Mouse (Mus musculus): ENCODE data around the gene Hspb9. TPM values are rescaled to one million over a fixed set of nuclear protein-coding genes. Genes with fewer than 3 reads are reported as not detected.

Hspb9 gene
- polyA plus RNA-seq, 1 experiment from 2014 or later: not detected

DNA sequence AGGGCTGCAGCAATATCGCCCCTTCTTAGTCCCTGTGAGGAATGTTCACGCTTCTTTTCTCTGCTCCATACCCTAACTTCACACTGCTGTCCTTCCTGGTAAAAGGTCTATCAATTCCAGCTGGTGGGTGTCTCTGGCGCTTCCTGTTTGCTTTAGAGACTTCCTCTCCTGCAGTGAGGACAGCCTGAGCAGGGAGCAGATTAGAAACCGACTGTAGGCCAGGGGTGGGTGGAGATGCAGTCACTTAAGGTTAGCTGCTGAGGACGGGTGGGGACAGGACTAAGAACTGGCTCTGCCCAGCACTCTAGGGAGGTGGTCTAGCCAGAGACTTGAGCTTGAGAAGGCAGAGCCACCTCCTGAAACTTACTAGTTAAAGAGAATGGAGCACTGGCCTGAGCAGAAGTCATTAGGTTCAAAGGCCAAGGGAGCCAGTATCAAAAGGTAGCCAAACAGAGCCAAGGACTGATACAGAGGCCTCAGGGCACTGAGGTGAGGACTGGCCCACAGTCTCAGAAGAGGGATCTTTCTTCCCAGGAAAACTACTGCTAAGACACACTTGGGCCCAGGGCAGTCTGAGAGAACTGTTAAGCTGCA, 11.4 kb downstream of the Hspb9 start:
- Histone ChIP-seq H3K9ac (replicated peaks; ENCODE audit: low read length) (no peak overlapping the region; the same call in 1 of the 2 replicates), H3K4me1 (ENCODE audit: insufficient read depth, low read length) (peaks cover 32% of the 10 kb centered on the region), H3K4me2 (replicated peaks; ENCODE audit: low read depth, low read length) (no peak overlapping the region), H3K27me3 (ENCODE audit: insufficient read depth, low read length) (no peaks in the 10 kb centered on the region), H3K36me3 (ENCODE audit: insufficient read depth, low read length) (0 out of 2 replicates have a peak, but pooled peaks cover 4% of the 10 kb centered on the region), H3K4me3 (ENCODE audit: low read length) (no peak overlapping the region), H3K9me3 (ENCODE audit: low read length) (no peaks in the 10 kb centered on the region), H3K27ac (ENCODE audit: low read length) (peak overlapping the region; percentile 68)
- WGBS: 36% methylated on average over 5 of the region's 5 CpGs
- no peak for ATAC-seq (ENCODE audit: low FRiP score, low TSS enrichment)

- no peak overlapping the region for H3K4me2 ChIP-seq (replicated peaks; ENCODE audit: low read depth, low read length)
- 93% methylated on average over 3 of the region's 3 CpGs for WGBS
- H3K36me3 ChIP-seq (ENCODE audit: insufficient read depth, low read length): 0 out of 2 replicates have a peak, but pooled peaks cover 4% of the 10 kb centered on the region
- no peak overlapping the region for H3K9ac ChIP-seq (replicated peaks; ENCODE audit: low read length)
- H3K4me3 ChIP-seq (ENCODE audit: low read length): no peak overlapping the region
- H3K4me1 ChIP-seq (ENCODE audit: insufficient read depth, low read length): peaks cover 21% of the 10 kb centered on the region
- ATAC-seq (ENCODE audit: low FRiP score, low TSS enrichment): no peak
- H3K27ac ChIP-seq (ENCODE audit: low read length): no peak overlapping the region
- H3K9me3 ChIP-seq (ENCODE audit: low read length): no peaks in the 10 kb centered on the region
- H3K27me3 ChIP-seq (ENCODE audit: insufficient read depth, low read length): no peaks in the 10 kb centered on the region
Measured at GRCm38 (mm10) chr11:100727201-100727600, 13.6 kb downstream of the Hspb9 start.

GRCm38 (mm10) chr11:100728601-100729000, 15.0 kb downstream of the Hspb9 start:
- Histone ChIP-seq H3K4me3 (ENCODE audit: low read length) (no peak overlapping the region), H3K36me3 (ENCODE audit: insufficient read depth, low read length) (0 out of 2 replicates have a peak, but pooled peaks cover 4% of the 10 kb centered on the region), H3K4me1 (ENCODE audit: insufficient read depth, low read length) (peaks cover 11% of the 10 kb centered on the region; the same call in 1 of the 2 replicates), H3K4me2 (replicated peaks; ENCODE audit: low read depth, low read length) (no peak overlapping the region), H3K9me3 (ENCODE audit: low read length) (no peaks in the 10 kb centered on the region), H3K27ac (ENCODE audit: low read length) (no peak overlapping the region), H3K27me3 (ENCODE audit: insufficient read depth, low read length) (no peaks in the 10 kb centered on the region), H3K9ac (replicated peaks; ENCODE audit: low read length) (no peak overlapping the region)
- WGBS: 83% methylated on average over 6 of the region's 6 CpGs
- no peak for ATAC-seq (ENCODE audit: low FRiP score, low TSS enrichment)

DNA sequence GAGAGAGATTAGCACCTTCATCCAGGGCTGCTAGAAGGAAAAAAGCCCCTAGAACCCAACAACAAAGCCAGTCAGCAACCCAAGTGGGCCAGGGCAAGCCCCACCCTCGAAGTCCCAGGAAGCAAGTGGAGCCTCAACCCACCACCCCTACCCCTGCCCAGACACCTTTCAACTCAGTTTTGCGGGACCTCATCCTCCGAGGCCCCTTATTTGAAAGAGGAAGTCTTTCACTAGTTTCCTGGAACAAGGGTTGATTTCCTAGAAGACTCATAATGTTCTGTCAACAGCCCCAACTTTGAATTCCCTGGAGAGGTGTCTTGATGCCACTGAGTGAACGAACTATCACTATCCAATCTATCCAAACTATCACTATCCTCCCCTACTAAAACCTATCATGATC, 16.3 kb downstream of the Hspb9 start:
- H3K36me3 ChIP-seq (ENCODE audit: insufficient read depth, low read length): 0 out of 2 replicates have a peak, but pooled peaks cover 4% of the 10 kb centered on the region
- H3K4me3 ChIP-seq (ENCODE audit: low read length): no peak overlapping the region
- peaks cover 6% of the 10 kb centered on the region; the same call in 1 of the 2 replicates for H3K4me1 ChIP-seq (ENCODE audit: insufficient read depth, low read length)
- H3K4me2 ChIP-seq (replicated peaks; ENCODE audit: low read depth, low read length): no peak overlapping the region
- no peak overlapping the region for H3K27ac ChIP-seq (ENCODE audit: low read length)
- no peaks in the 10 kb centered on the region for H3K9me3 ChIP-seq (ENCODE audit: low read length)
- no peaks in the 10 kb centered on the region for H3K27me3 ChIP-seq (ENCODE audit: insufficient read depth, low read length)
- no peak for ATAC-seq (ENCODE audit: low FRiP score, low TSS enrichment)
- WGBS: 77% methylated on average over 4 of the region's 4 CpGs
- no peak overlapping the region for H3K9ac ChIP-seq (replicated peaks; ENCODE audit: low read length)

GRCm38 (mm10) chr11:100730477-100731205, 17.0 kb downstream of the Hspb9 start:
- no peak overlapping the region for H3K27ac ChIP-seq (ENCODE audit: low read length)
- no peaks in the 10 kb centered on the region for H3K9me3 ChIP-seq (ENCODE audit: low read length)
- no peak overlapping the region for H3K9ac ChIP-seq (replicated peaks; ENCODE audit: low read length)
- no peaks in the 10 kb centered on the region for H3K27me3 ChIP-seq (ENCODE audit: insufficient read depth, low read length)
- no peak overlapping the region for H3K4me2 ChIP-seq (replicated peaks; ENCODE audit: low read depth, low read length)
- peak; percentile 35; the same call in 1 of the 2 replicates for ATAC-seq (ENCODE audit: low FRiP score, low TSS enrichment)
- 81% methylated on average over 6 of the region's 6 CpGs for WGBS
- H3K36me3 ChIP-seq (ENCODE audit: insufficient read depth, low read length): 0 out of 2 replicates have a peak, but pooled peaks cover 4% of the 10 kb centered on the region
- no peak overlapping the region for H3K4me3 ChIP-seq (ENCODE audit: low read length)
- H3K4me1 ChIP-seq (ENCODE audit: insufficient read depth, low read length): 0 out of 2 replicates have a peak, but pooled peaks cover 2% of the 10 kb centered on the region

DNA sequence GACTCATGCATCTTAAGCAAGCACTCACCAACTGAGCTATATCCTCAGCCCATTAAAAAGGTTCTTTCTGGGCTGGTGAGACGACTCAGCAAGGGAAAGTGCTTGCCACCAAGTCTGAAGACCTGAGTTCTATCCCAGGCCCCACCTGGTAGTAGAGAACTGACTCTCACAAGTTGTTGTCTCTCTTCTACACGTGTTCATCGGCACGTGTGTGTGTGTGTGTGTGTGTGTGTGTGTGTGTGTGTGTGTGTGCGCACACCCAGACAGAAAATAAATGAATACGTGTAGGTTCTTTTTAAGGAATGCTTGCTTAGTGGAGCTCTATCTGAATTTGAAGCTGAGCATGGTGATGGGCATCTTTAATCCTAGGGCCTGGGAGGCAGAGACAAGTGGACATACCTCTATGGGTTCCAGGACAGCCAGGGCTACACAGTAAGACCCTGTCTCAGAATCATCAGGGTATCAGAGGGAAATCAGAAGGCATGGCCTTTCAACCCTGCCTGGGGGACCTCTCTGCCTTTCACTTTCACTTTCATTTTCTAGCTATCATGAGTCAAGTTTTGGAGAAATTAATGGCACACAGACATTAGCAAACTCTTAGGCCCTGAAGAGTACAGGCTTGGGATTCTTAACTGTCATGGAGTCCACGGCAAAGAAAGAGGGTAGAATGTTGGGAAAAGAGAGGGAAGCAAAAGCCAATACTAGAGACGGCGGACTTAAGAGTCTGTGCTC, 21.6 kb downstream of the Hspb9 start:
- H3K36me3 ChIP-seq (ENCODE audit: insufficient read depth, low read length): no peaks in the 10 kb centered on the region
- no peak overlapping the region for H3K4me2 ChIP-seq (replicated peaks; ENCODE audit: low read depth, low read length)
- no peaks in the 10 kb centered on the region for H3K27me3 ChIP-seq (ENCODE audit: insufficient read depth, low read length)
- WGBS: 93% methylated on average over 9 of the region's 9 CpGs
- H3K9ac ChIP-seq (replicated peaks; ENCODE audit: low read length): no peak overlapping the region
- H3K4me3 ChIP-seq (ENCODE audit: low read length): no peak overlapping the region
- H3K9me3 ChIP-seq (ENCODE audit: low read length): no peaks in the 10 kb centered on the region
- no peak overlapping the region for H3K27ac ChIP-seq (ENCODE audit: low read length)
- no peak for ATAC-seq (ENCODE audit: low FRiP score, low TSS enrichment)
- H3K4me1 ChIP-seq (ENCODE audit: insufficient read depth, low read length): peaks cover 18% of the 10 kb centered on the region

DNA sequence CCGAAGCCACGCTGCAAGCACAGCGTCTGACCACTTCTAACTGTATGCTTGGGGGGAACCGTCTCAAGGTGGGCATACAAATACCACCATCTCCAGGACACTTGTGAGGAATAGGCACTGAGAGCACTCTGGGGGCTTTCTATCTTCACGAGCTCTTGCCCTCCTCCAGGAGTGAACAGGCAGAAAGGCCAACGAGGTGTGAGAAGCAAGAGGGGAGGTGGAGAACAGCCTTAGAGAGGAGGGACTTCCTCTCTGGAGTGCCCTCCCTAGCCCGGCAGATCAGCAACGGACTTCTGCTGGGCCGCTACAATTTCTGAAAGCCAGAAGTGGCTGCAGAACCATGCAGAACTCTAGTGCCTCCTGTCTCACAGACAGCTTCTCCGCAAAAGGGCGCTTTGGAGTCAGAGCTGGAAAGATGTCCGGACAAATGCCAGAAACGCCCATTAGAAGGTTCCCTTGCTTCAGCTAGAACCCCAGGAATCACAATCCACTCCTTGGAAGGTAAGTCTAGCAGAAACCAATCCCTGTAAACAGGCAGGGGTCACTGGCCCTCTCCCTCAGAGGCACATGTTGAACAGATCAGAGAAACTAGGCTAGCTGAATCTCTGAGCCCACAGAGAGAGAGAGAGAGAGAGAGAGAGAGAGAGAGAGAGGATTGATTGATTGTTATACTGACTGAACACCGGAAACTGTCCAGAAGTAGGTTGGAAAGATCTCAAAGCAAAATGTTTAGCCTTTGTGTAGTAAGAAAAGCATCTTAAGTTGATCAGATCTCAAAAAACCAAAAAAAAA, 22.5 kb downstream of the Hspb9 start:
- no peak for ATAC-seq (ENCODE audit: low FRiP score, low TSS enrichment)
- Histone ChIP-seq H3K4me2 (replicated peaks; ENCODE audit: low read depth, low read length) (peak overlapping the region; percentile 5; the same call in 1 of the 2 replicates), H3K9ac (replicated peaks; ENCODE audit: low read length) (no peak overlapping the region; the same call in 1 of the 2 replicates), H3K27ac (ENCODE audit: low read length) (no peak overlapping the region), H3K27me3 (ENCODE audit: insufficient read depth, low read length) (no peaks in the 10 kb centered on the region), H3K36me3 (ENCODE audit: insufficient read depth, low read length) (no peaks in the 10 kb centered on the region), H3K9me3 (ENCODE audit: low read length) (no peaks in the 10 kb centered on the region), H3K4me1 (ENCODE audit: insufficient read depth, low read length) (peaks cover 18% of the 10 kb centered on the region), H3K4me3 (ENCODE audit: low read length) (peak overlapping the region; percentile 99; the same call in 1 of the 2 replicates)
- WGBS: 74% methylated on average over 14 of the region's 14 CpGs

DNA sequence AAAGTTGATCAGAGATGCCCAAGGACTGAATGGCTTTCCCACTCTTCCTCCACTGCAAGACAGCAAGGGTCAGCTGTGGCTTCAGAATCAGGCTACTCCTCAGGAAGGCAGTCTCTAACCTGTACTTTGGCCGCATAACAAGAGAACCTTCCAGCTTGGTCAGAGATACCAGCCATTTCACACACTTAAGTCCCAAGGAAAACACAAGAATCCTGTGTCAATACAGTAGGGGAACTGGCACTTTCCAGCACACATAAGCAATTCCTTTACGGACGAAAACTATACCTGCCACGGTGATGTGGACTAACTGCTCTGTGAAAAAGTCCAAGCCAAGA, 23.1 kb downstream of the Hspb9 start:
- peak overlapping the region; percentile 96 for H3K9ac ChIP-seq (replicated peaks; ENCODE audit: low read length)
- H3K27ac ChIP-seq (ENCODE audit: low read length): 0 out of 2 replicates have a peak overlapping the region, but pooled peaks have one; percentile 25
- no peaks in the 10 kb centered on the region for H3K36me3 ChIP-seq (ENCODE audit: insufficient read depth, low read length)
- H3K4me1 ChIP-seq (ENCODE audit: insufficient read depth, low read length): peaks cover 18% of the 10 kb centered on the region
- ATAC-seq (ENCODE audit: low FRiP score, low TSS enrichment): no peak
- no peaks in the 10 kb centered on the region for H3K9me3 ChIP-seq (ENCODE audit: low read length)
- H3K27me3 ChIP-seq (ENCODE audit: insufficient read depth, low read length): no peaks in the 10 kb centered on the region
- peak overlapping the region; percentile 99 for H3K4me3 ChIP-seq (ENCODE audit: low read length)
- H3K4me2 ChIP-seq (replicated peaks; ENCODE audit: low read depth, low read length): peak overlapping the region; percentile 70
- WGBS: 75% methylated on average over 4 of the region's 4 CpGs

DNA sequence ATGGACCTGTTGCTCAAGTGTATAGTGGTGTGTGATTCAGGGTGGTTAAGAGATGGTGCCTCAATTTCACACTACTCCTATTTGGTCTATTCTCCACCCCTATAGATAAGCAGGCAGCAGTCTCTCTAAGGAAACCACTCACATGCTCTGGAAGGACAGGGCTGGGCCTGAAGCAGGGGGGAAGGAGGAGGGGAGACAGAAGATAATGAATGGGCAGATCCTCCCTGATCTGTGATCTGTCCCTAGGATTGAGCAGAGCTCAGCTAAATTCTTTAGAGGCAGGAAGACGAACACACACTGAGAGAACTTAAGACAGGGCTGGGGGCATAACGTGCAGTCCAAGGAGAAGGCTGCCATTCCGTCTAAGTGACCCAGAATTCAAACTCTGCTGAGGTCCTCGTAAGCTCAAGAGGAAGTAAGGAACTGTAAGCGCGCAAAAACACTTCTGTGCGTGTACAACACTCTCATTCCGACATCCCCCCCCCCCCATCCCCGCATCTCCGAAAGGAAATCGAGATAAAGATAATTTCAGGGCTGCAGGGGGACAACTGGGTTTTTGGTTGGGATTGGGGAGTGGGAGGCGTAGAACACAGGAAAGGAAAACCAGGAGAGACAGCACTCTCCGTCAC, 23.6 kb downstream of the Hspb9 start:
- Histone ChIP-seq H3K9me3 (ENCODE audit: low read length) (no peaks in the 10 kb centered on the region), H3K9ac (replicated peaks; ENCODE audit: low read length) (peak overlapping the region; percentile 96), H3K27ac (ENCODE audit: low read length) (0 out of 2 replicates have a peak overlapping the region, but pooled peaks have one; percentile 25), H3K4me2 (replicated peaks; ENCODE audit: low read depth, low read length) (peak overlapping the region; percentile 70), H3K36me3 (ENCODE audit: insufficient read depth, low read length) (no peaks in the 10 kb centered on the region), H3K4me1 (ENCODE audit: insufficient read depth, low read length) (peaks cover 18% of the 10 kb centered on the region), H3K4me3 (ENCODE audit: low read length) (peak overlapping the region; percentile 99), H3K27me3 (ENCODE audit: insufficient read depth, low read length) (no peaks in the 10 kb centered on the region)
- under 1% methylated on average over 13 of the region's 13 CpGs for WGBS
- no peak for ATAC-seq (ENCODE audit: low FRiP score, low TSS enrichment)

All from kidney, embryonic 16.5 days (tissue).